Mouse (Mus musculus) left cerebral cortex, adult 2 months (tissue): ENCODE measurements around the gene Hopx. TPM values are rescaled to one million over a fixed set of nuclear protein-coding genes. Genes with fewer than 3 reads are reported as not detected.
A peak's percentile ranks its signal among the peaks of the same experiment; 100 is the strongest.

Experiments used
- DNase-seq, 2 experiments: peaks; one replicate each; pipeline ENCODE4 v3.0.0; 2021 to 2022; ENCODE audit warnings: low spot score in 2 of 2, mixed read lengths in 1 of 2; ENCODE audit errors: extremely low spot score in 1 of 2
- H3K27ac ChIP-seq: fragments of 200-600 bp; 2 replicates; pipeline ENCODE4 v1.8.1; 2022
- H3K4me3 ChIP-seq: fragments of 200-600 bp; 2 replicates; pipeline ENCODE4 v1.8.1; 2022
- CTCF ChIP-seq: fragments of 200-600 bp; IDR thresholded peaks from 2 replicates; pipeline ENCODE4 v1.8.1; 2022; ENCODE audit warnings: antibody characterized with exemption, mild to moderate bottlenecking, moderate library complexity
- intact Hi-C: fragments of 180-260 bp; cut with DNase I; formaldehyde crosslinking; loops from one replicate; pipeline ENCODE4 v1.15.1; 2025
- total RNA-seq, 2 experiments: library from RNA; stranded (reverse); gene quantifications; 2 replicates each; pipeline ENCODE4 v1.2.3; 2021

The Hopx gene
- total RNA-seq, 2 experiments from 2014 or later, result 26.2 to 26.5 TPM

- Histone ChIP-seq H3K4me3 (peak overlapping the region; percentile 63), H3K27ac (peak overlapping the region; percentile 32)
- intact Hi-C loops, result no loop called here
- TF ChIP-seq CTCF, result no peak
- peak; percentile 57 to 59 for DNase-seq
Observed at GRCm38 (mm10) chr5:77094510-77095491, 20.1 kb downstream of the Hopx start.

GRCm38 (mm10) chr5:77093961-77094360, 21.0 kb downstream of the Hopx start:
- Histone ChIP-seq H3K4me3 (peak overlapping the region; percentile 33), H3K27ac (no peak overlapping the region)
- DNase-seq, result no peak
- no peak for TF ChIP-seq CTCF
- intact Hi-C loops, result no loop called here

- TF ChIP-seq CTCF, result no peak
- intact Hi-C loops, result no loop called here
- H3K27ac ChIP-seq, result no peak overlapping the region
- H3K4me3 ChIP-seq, result no peak overlapping the region
- no peak for DNase-seq
Observed at GRCm38 (mm10) chr5:77092531-77092930, 22.4 kb downstream of the Hopx start.

GRCm38 (mm10) chr5:77091923-77092322, 23.0 kb downstream of the Hopx start:
- no peak overlapping the region for H3K27ac ChIP-seq
- intact Hi-C loops, result no loop called here
- no peak for DNase-seq
- no peak for TF ChIP-seq CTCF
- no peak overlapping the region for H3K4me3 ChIP-seq

GRCm38 (mm10) chr5:77090521-77091096, 24.3 kb downstream of the Hopx start:
- no peak for TF ChIP-seq CTCF
- Histone ChIP-seq H3K27ac (no peak overlapping the region), H3K4me3 (no peak overlapping the region)
- no peak for DNase-seq
- intact Hi-C loops, result no loop called here

- DNase-seq, result no peak
- TF ChIP-seq CTCF, result no peak
- H3K27ac ChIP-seq, result no peak overlapping the region
- intact Hi-C loops, result loop anchor here (1.0 to 5.0 kb wide), 3 partner anchors 62 to 127 kb away; no protein-coding TSS in a partner anchor
- H3K4me3 ChIP-seq, result no peak overlapping the region
Observed at GRCm38 (mm10) chr5:77089901-77090300, 25.0 kb downstream of the Hopx start.

- TF ChIP-seq CTCF, result peak; percentile 84
- DNase-seq, result peak; percentile 48 to 61
- Histone ChIP-seq H3K4me3 (no peak overlapping the region), H3K27ac (no peak overlapping the region)
- intact Hi-C loops, result loop anchor here (1.0 to 5.0 kb wide), 3 partner anchors 63 to 128 kb away; no protein-coding TSS in a partner anchor
Observed at GRCm38 (mm10) chr5:77089294-77089693, 25.6 kb downstream of the Hopx start.

GRCm38 (mm10) chr5:77087122-77087521, 27.8 kb downstream of the Hopx start:
- TF ChIP-seq CTCF, result no peak
- H3K27ac ChIP-seq, result no peak overlapping the region
- DNase-seq, result no peak
- intact Hi-C loops, result loop anchor here (5.0 kb wide), 2 partner anchors 65 to 130 kb away; no protein-coding TSS in a partner anchor
- no peak overlapping the region for H3K4me3 ChIP-seq

GRCm38 (mm10) chr5:77086541-77086940, 28.4 kb downstream of the Hopx start:
- no peak for TF ChIP-seq CTCF
- no peak for DNase-seq
- intact Hi-C loops, result loop anchor here (5.0 kb wide), 2 partner anchors 66 to 131 kb away; no protein-coding TSS in a partner anchor
- Histone ChIP-seq H3K27ac (no peak overlapping the region), H3K4me3 (no peak overlapping the region)

- no peak for TF ChIP-seq CTCF
- H3K4me3 ChIP-seq, result no peak overlapping the region
- intact Hi-C loops, result loop anchor here (5.0 kb wide), 2 partner anchors 66 to 131 kb away; no protein-coding TSS in a partner anchor
Observed at GRCm38 (mm10) chr5:77085753-77086450, 29.0 kb downstream of the Hopx start.

GRCm38 (mm10) chr5:77084418-77084817, 30.5 kb downstream of the Hopx start:
- DNase-seq, result no peak
- intact Hi-C loops, result no loop called here
- no peak for TF ChIP-seq CTCF
- H3K27ac ChIP-seq, result no peak overlapping the region
- no peak overlapping the region for H3K4me3 ChIP-seq

More at GRCm38 (mm10) chr5:77085753-77086450, 29.0 kb downstream of the Hopx start:
- no peak overlapping the region for H3K27ac ChIP-seq
- no peak for DNase-seq

- no peak for TF ChIP-seq CTCF
- DNase-seq, result peak in 1 of 2 experiments; percentile 28
- intact Hi-C loops, result no loop called here
Observed at GRCm38 (mm10) chr5:77082735-77083134, 32.2 kb downstream of the Hopx start.

More at GRCm38 (mm10) chr5:77082735-77083134, 32.2 kb downstream of the Hopx start:
- H3K27ac ChIP-seq, result 0 out of 2 replicates have a peak overlapping the region, but pooled peaks have one; percentile 28
- H3K4me3 ChIP-seq, result no peak overlapping the region
